Mouse (Mus musculus): ENCODE measurements around the gene Rhoh. TPM values are rescaled to one million over a fixed set of nuclear protein-coding genes. Genes with fewer than 3 reads are reported as not detected.

The Rhoh gene
- total RNA-seq, 2 experiments from 2014 or later: 6.4 to 12.2 TPM

GRCm38 (mm10) chr5:65888102-65888501 lies 27.1 kb downstream of the Rhoh start:
- no peak for ATAC-seq (replicated peaks; ENCODE audit: low FRiP score, poor library complexity, severe bottlenecking)

GRCm38 (mm10) chr5:65888998-65889397 lies 28.0 kb downstream of the Rhoh start:
- no peak for ATAC-seq (replicated peaks; ENCODE audit: low FRiP score, poor library complexity, severe bottlenecking)

GRCm38 (mm10) chr5:65891251-65891826 lies 30.3 kb downstream of the Rhoh start:
- ATAC-seq (replicated peaks; ENCODE audit: low FRiP score, poor library complexity, severe bottlenecking): no peak

- ATAC-seq (replicated peaks; ENCODE audit: low FRiP score, poor library complexity, severe bottlenecking): no peak
Observed at GRCm38 (mm10) chr5:65895121-65895692, 34.2 kb downstream of the Rhoh start.

- no peak for ATAC-seq (replicated peaks; ENCODE audit: low FRiP score, poor library complexity, severe bottlenecking)
Observed at GRCm38 (mm10) chr5:65895764-65896163, 34.8 kb downstream of the Rhoh start.

- ATAC-seq (replicated peaks; ENCODE audit: low FRiP score, poor library complexity, severe bottlenecking): no peak
Observed at GRCm38 (mm10) chr5:65897731-65898130, 36.7 kb downstream of the Rhoh start.

GRCm38 (mm10) chr5:65898683-65899082 lies 37.7 kb downstream of the Rhoh start:
- no peak for ATAC-seq (replicated peaks; ENCODE audit: low FRiP score, poor library complexity, severe bottlenecking)

- ATAC-seq (replicated peaks; ENCODE audit: low FRiP score, poor library complexity, severe bottlenecking): no peak
Observed at GRCm38 (mm10) chr5:65900113-65900512, 39.1 kb downstream of the Rhoh start.

- peak; percentile 39; the same call in 1 of the 2 replicates for ATAC-seq (replicated peaks; ENCODE audit: low FRiP score, poor library complexity, severe bottlenecking)
Observed at GRCm38 (mm10) chr5:65900862-65901265, 39.9 kb downstream of the Rhoh start.

GRCm38 (mm10) chr5:65901868-65902418 lies 40.9 kb downstream of the Rhoh start:
- no peak for ATAC-seq (replicated peaks; ENCODE audit: low FRiP score, poor library complexity, severe bottlenecking)

- ATAC-seq (replicated peaks; ENCODE audit: low FRiP score, poor library complexity, severe bottlenecking): no peak
Observed at GRCm38 (mm10) chr5:65902811-65903210, 41.8 kb downstream of the Rhoh start.

- no peak for ATAC-seq (replicated peaks; ENCODE audit: low FRiP score, poor library complexity, severe bottlenecking)
Observed at GRCm38 (mm10) chr5:65904476-65904875, 43.5 kb downstream of the Rhoh start.

- ATAC-seq (replicated peaks; ENCODE audit: low FRiP score, poor library complexity, severe bottlenecking): no peak
Observed at GRCm38 (mm10) chr5:65908751-65909150, 47.7 kb downstream of the Rhoh start.

- no peak for ATAC-seq (replicated peaks; ENCODE audit: low FRiP score, poor library complexity, severe bottlenecking)
Observed at GRCm38 (mm10) chr5:65909321-65909720, 48.3 kb downstream of the Rhoh start.

GRCm38 (mm10) chr5:65910398-65910797 lies 49.4 kb downstream of the Rhoh start:
- no peak for ATAC-seq (replicated peaks; ENCODE audit: low FRiP score, poor library complexity, severe bottlenecking)

- ATAC-seq (replicated peaks; ENCODE audit: low FRiP score, poor library complexity, severe bottlenecking): no peak
Observed at GRCm38 (mm10) chr5:65911676-65912075, 50.7 kb downstream of the Rhoh start.

- no peak for ATAC-seq (replicated peaks; ENCODE audit: low FRiP score, poor library complexity, severe bottlenecking)
Observed at GRCm38 (mm10) chr5:65912201-65912600, 51.2 kb downstream of the Rhoh start.

- no peak for ATAC-seq (replicated peaks; ENCODE audit: low FRiP score, poor library complexity, severe bottlenecking)
Observed at GRCm38 (mm10) chr5:65913126-65913525, 52.1 kb downstream of the Rhoh start.

- ATAC-seq (replicated peaks; ENCODE audit: low FRiP score, poor library complexity, severe bottlenecking): no peak
Observed at GRCm38 (mm10) chr5:65914342-65914741, 53.3 kb downstream of the Rhoh start.

- ATAC-seq (replicated peaks; ENCODE audit: low FRiP score, poor library complexity, severe bottlenecking): no peak
Observed at GRCm38 (mm10) chr5:65916930-65917329, 55.9 kb downstream of the Rhoh start.

GRCm38 (mm10) chr5:65918601-65919000 lies 57.6 kb downstream of the Rhoh start:
- ATAC-seq (replicated peaks; ENCODE audit: low FRiP score, poor library complexity, severe bottlenecking): no peak

GRCm38 (mm10) chr5:65919326-65919725 lies 58.3 kb downstream of the Rhoh start:
- no peak for ATAC-seq (replicated peaks; ENCODE audit: low FRiP score, poor library complexity, severe bottlenecking)

All from erythroid progenitor cell, adult 5-6 weeks (primary cell).